Mouse (Mus musculus): ENCODE measurements around the gene Pxdc1. TPM values are rescaled to one million over a fixed set of nuclear protein-coding genes. Genes with fewer than 3 reads are reported as not detected.

Pxdc1 gene
- total and polyA plus RNA-seq, 3 experiments, result not detected

- Histone ChIP-seq H3K36me3 (ENCODE audit: control insufficient read depth in 1 of 2, insufficient read depth in 2 of 2, low read length in 2 of 2) (no peaks in the 10 kb centered on the region), H3K4me1 (ENCODE audit: control insufficient read depth in 1 of 2, insufficient read depth in 2 of 2, low read length in 2 of 2) (no peaks in the 10 kb centered on the region), H3K9me3 (replicated peaks; ENCODE audit: insufficient read depth, low read length) (no peaks in the 10 kb centered on the region), H3K27ac (ENCODE audit: control insufficient read depth, low read depth, low read length) (no peak overlapping the region), H3K79me2 (ENCODE audit: control insufficient read depth, insufficient read depth, low read length, poor library complexity) (no peaks in the 10 kb centered on the region), H3K4me3 (ENCODE audit: control insufficient read depth in 1 of 2, insufficient read depth in 1 of 2, low read depth in 2 of 2, low read length in 2 of 2) (no peak overlapping the region), H3K9ac (ENCODE audit: control insufficient read depth, low read depth, low read length, poor library complexity, severe bottlenecking) (no peak overlapping the region), H3K27me3 (ENCODE audit: control insufficient read depth in 1 of 2, insufficient read depth in 2 of 2, low read length in 2 of 2) (no peaks in the 10 kb centered on the region; a peak in 1 of 4 replicates)
- TF ChIP-seq NRF1 (IDR thresholded peaks at IDR 0.05; ENCODE audit: insufficient read depth, low read depth, low read length, poor library complexity, severe bottlenecking), result no peak
- TF ChIP-seq ZKSCAN1 (IDR thresholded peaks at IDR 0.05; ENCODE audit: low read depth, low read length), result no peak
- no peak for TF ChIP-seq GATA1 (IDR thresholded peaks at IDR 0.05; ENCODE audit: low read depth, low read length)
- no peak for TF ChIP-seq ZNF384 (IDR thresholded peaks at IDR 0.05; ENCODE audit: low read depth, low read length)
- TF ChIP-seq UBTF (IDR thresholded peaks at IDR 0.05; ENCODE audit: borderline replicate concordance, insufficient read depth, low read depth, low read length), result no peak
- DNase-seq (ENCODE audit: low read depth, low spot score), result no peak
Measured at GRCm38 (mm10) chr13:34630319-34630718, 23.0 kb downstream of the Pxdc1 start.

GRCm38 (mm10) chr13:34629741-34630140 is 23.5 kb downstream of the Pxdc1 start:
- Histone ChIP-seq H3K27ac (ENCODE audit: control insufficient read depth, low read depth, low read length) (no peak overlapping the region), H3K4me3 (ENCODE audit: control insufficient read depth in 1 of 2, insufficient read depth in 1 of 2, low read depth in 2 of 2, low read length in 2 of 2) (no peak overlapping the region), H3K4me1 (ENCODE audit: control insufficient read depth in 1 of 2, insufficient read depth in 2 of 2, low read length in 2 of 2) (no peaks in the 10 kb centered on the region), H3K36me3 (ENCODE audit: control insufficient read depth in 1 of 2, insufficient read depth in 2 of 2, low read length in 2 of 2) (no peaks in the 10 kb centered on the region), H3K9ac (ENCODE audit: control insufficient read depth, low read depth, low read length, poor library complexity, severe bottlenecking) (no peak overlapping the region), H3K9me3 (replicated peaks; ENCODE audit: insufficient read depth, low read length) (no peaks in the 10 kb centered on the region), H3K79me2 (ENCODE audit: control insufficient read depth, insufficient read depth, low read length, poor library complexity) (no peaks in the 10 kb centered on the region), H3K27me3 (ENCODE audit: control insufficient read depth in 1 of 2, insufficient read depth in 2 of 2, low read length in 2 of 2) (no peaks in the 10 kb centered on the region; a peak in 1 of 4 replicates)
- TF ChIP-seq MAZ (IDR thresholded peaks at IDR 0.05; ENCODE audit: low read depth, low read length) (no peak), MXI1 (IDR thresholded peaks at IDR 0.05; ENCODE audit: low read depth, low read length) (no peak), MYB (IDR thresholded peaks at IDR 0.05; ENCODE audit: low read depth, low read length) (no peak), RAD21 (IDR thresholded peaks at IDR 0.05; ENCODE audit: low read depth, low read length) (no peak), MYC (IDR thresholded peaks at IDR 0.05; ENCODE audit: low read depth, low read length) (no peak), TBP (IDR thresholded peaks at IDR 0.05; ENCODE audit: low read depth, low read length) (no peak), CHD1 (IDR thresholded peaks at IDR 0.05; ENCODE audit: low read depth, low read length) (no peak), ZMIZ1 (IDR thresholded peaks at IDR 0.05; ENCODE audit: low read depth, low read length) (no peak), NELFE (IDR thresholded peaks at IDR 0.05; ENCODE audit: low read depth, low read length) (no peak), JUND (IDR thresholded peaks at IDR 0.05; ENCODE audit: low read depth, low read length) (no peak), ELF1 (IDR thresholded peaks at IDR 0.05; ENCODE audit: low read depth, low read length) (no peak), GABPA (IDR thresholded peaks at IDR 0.05; ENCODE audit: low read depth, low read length) (no peak), POLR2AphosphoS2 (IDR thresholded peaks at IDR 0.05; ENCODE audit: low read length) (no peak), NRF1 (IDR thresholded peaks at IDR 0.05; ENCODE audit: insufficient read depth, low read depth, low read length, poor library complexity, severe bottlenecking) (no peak), GATA1 (IDR thresholded peaks at IDR 0.05; ENCODE audit: low read depth, low read length) (no peak), USF1 (IDR thresholded peaks at IDR 0.05; ENCODE audit: low read depth, low read length) (no peak), ZKSCAN1 (IDR thresholded peaks at IDR 0.05; ENCODE audit: low read depth, low read length) (no peak), UBTF (IDR thresholded peaks at IDR 0.05; ENCODE audit: borderline replicate concordance, insufficient read depth, low read depth, low read length) (no peak)
- DNase-seq (ENCODE audit: low read depth, low spot score), result no peak
